ENCODE assay signal across 7 mouse cellular contexts in the genomic region with DNA sequence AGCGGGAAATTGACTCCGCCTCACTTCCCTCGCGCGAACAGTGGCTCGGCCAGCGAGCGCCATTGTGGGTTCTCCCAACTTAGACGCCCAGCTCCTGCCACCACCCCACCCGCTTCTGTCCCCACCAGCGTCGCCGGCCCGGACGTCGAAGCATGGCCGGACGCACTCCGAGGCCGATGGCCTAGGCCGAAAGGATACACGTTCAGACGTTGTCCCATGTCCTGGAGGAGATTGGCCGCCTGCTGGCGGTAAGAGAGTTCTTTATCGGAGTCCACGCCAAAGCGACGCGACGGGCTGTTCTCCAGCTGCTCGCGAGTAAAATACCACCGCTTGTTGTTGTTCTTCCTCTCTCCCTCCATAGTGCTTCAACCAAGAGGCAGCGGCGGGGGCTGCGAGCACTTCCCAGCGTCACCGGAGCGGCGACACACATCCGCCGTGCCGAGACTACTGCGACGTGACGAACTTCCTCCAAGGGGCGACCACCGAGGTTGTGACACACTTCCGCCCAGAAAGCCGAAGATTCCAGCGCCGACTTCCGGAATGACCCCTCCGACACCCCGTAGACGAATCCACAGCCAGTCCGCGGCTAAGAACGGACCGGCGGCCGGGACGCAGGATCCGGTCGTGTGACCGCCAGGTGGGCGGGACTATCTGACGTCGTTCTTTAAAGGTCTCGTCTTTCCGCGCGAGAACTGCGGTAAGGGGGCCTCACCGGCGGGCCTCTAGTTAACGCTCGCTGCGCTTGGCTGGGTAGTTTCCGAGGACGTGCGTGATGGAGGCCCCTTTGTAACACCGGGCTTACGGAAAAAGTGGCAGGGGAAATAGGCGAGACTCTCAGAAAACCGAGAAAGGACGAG. TPM values are rescaled to one million over a fixed set of nuclear protein-coding genes. Genes with fewer than 3 reads are reported as not detected.
A peak's percentile ranks its signal among the peaks of the same experiment; 100 is the strongest.
DNase-seq lines count a peak whose midpoint lies in the region; ATAC-seq lines count a peak whose summit lies in the region.

No protein-coding gene starts in this region.

- no peaks in the 10 kb centered on the region for H3K9me3 ChIP-seq in embryonic facial prominence, embryonic 12.5 days
- H3K9me3 ChIP-seq in limb, embryonic 11.5 days (ENCODE audit: control insufficient read depth, low read length), result no peaks in the 10 kb centered on the region
- no peaks in the 10 kb centered on the region for H3K9me3 ChIP-seq in midbrain, embryonic 14.5 days (ENCODE audit: control insufficient read depth, low read length)

- H3K36me3 ChIP-seq in embryonic facial prominence, embryonic 12.5 days, result peaks cover 18% of the 10 kb centered on the region
- H3K36me3 ChIP-seq in limb, embryonic 11.5 days (ENCODE audit: control insufficient read depth, insufficient read depth, low read length), result peaks cover 8% of the 10 kb centered on the region; the same call in 1 of the 2 replicates
- H3K36me3 ChIP-seq in midbrain, embryonic 14.5 days (ENCODE audit: control insufficient read depth, insufficient read depth, low read length), result peaks cover 5% of the 10 kb centered on the region

- WGBS in embryonic facial prominence, embryonic 12.5 days, result under 1% methylated on average over 88 of the region's 88 CpGs
- WGBS in limb, embryonic 11.5 days, result under 1% methylated on average over 83 of the region's 88 CpGs
- under 1% methylated on average over 88 of the region's 88 CpGs for WGBS in midbrain, embryonic 14.5 days

- peak overlapping the region; percentile 93 for H3K9ac ChIP-seq in embryonic facial prominence, embryonic 12.5 days
- peak overlapping the region; percentile 93 for H3K9ac ChIP-seq in limb, embryonic 11.5 days (ENCODE audit: low read length)
- peak overlapping the region; percentile 85 for H3K9ac ChIP-seq in midbrain, embryonic 14.5 days (replicated peaks; ENCODE audit: low read length)

- H3K27me3 ChIP-seq in embryonic facial prominence, embryonic 12.5 days, result no peaks in the 10 kb centered on the region
- no peaks in the 10 kb centered on the region for H3K27me3 ChIP-seq in limb, embryonic 11.5 days (ENCODE audit: control insufficient read depth, insufficient read depth, low read length)
- no peaks in the 10 kb centered on the region for H3K27me3 ChIP-seq in midbrain, embryonic 14.5 days (ENCODE audit: control insufficient read depth, insufficient read depth, low read length)

- peak; percentile 99 for DNase-seq in adrenal gland, postnatal 25 days
- DNase-seq in heart, adult 11 months, result peak; percentile 100
- peak; percentile 100 for DNase-seq in kidney, adult 18-20 months
- DNase-seq in limb, embryonic 11.5 days (ENCODE audit: low spot score), result peak; percentile 100
- peak; percentile 100 for DNase-seq in midbrain, embryonic 14.5 days
- peak; percentile 99 for DNase-seq in spleen, adult 18-20 months

- ATAC-seq in embryonic facial prominence, embryonic 12.5 days (ENCODE audit: insufficient number of reproducible peaks, insufficient read depth, low FRiP score, low TSS enrichment), result peak; percentile 94
- ATAC-seq in limb, embryonic 11.5 days (ENCODE audit: insufficient number of reproducible peaks, low FRiP score, low TSS enrichment, low read depth), result peak; percentile 97
- peak; percentile 97 for ATAC-seq in midbrain, embryonic 14.5 days (ENCODE audit: low FRiP score, low TSS enrichment)

- H3K27ac ChIP-seq in embryonic facial prominence, embryonic 12.5 days, result peak overlapping the region; percentile 95
- H3K27ac ChIP-seq in limb, embryonic 11.5 days (replicated peaks; ENCODE audit: low read depth, low read length), result peak overlapping the region; percentile 84
- H3K27ac ChIP-seq in midbrain, embryonic 14.5 days (replicated peaks; ENCODE audit: low read depth, low read length), result peak overlapping the region; percentile 91

- H3K4me3 ChIP-seq in embryonic facial prominence, embryonic 12.5 days, result peak overlapping the region; percentile 83
- H3K4me3 ChIP-seq in limb, embryonic 11.5 days (ENCODE audit: low read depth, low read length), result peak overlapping the region; percentile 94
- peak overlapping the region; percentile 96 for H3K4me3 ChIP-seq in midbrain, embryonic 14.5 days (replicated peaks; ENCODE audit: low read depth, low read length)

- peak overlapping the region; percentile 90 for H3K4me2 ChIP-seq in embryonic facial prominence, embryonic 12.5 days (replicated peaks)
- H3K4me2 ChIP-seq in limb, embryonic 11.5 days (ENCODE audit: low read depth, severe bottlenecking), result peak overlapping the region; percentile 80
- H3K4me2 ChIP-seq in midbrain, embryonic 14.5 days (ENCODE audit: low read length), result peak overlapping the region; percentile 96

- H3K4me1 ChIP-seq in embryonic facial prominence, embryonic 12.5 days, result peaks cover 23% of the 10 kb centered on the region
- H3K4me1 ChIP-seq in limb, embryonic 11.5 days (ENCODE audit: control insufficient read depth, insufficient read depth, low read length), result peaks cover 18% of the 10 kb centered on the region
- H3K4me1 ChIP-seq in midbrain, embryonic 14.5 days (ENCODE audit: control insufficient read depth, insufficient read depth, low read length), result peaks cover 29% of the 10 kb centered on the region

RNA-seq across cellular contexts. Expression of a gene that starts 3.2 kb away (rescaled TPM):
- 52.2 and 55.9 TPM in 2 replicates for total RNA-seq in adrenal gland, postnatal 25 days (2021)
- 58.0 and 58.9 TPM in 2 replicates for polyA plus RNA-seq in embryonic facial prominence, embryonic 12.5 days (2016; fragmentation: Nextera tagmentation; extraction: Ambion mirVana)
- 62.9 and 66.2 TPM in 2 replicates for polyA plus RNA-seq in limb, embryonic 11.5 days (2014; fragmentation: Nextera tagmentation; extraction: Ambion mirVana)
- 59.7 and 65.8 TPM in 2 replicates for polyA plus RNA-seq in midbrain, embryonic 14.5 days (2014; fragmentation: Nextera tagmentation; extraction: Ambion mirVana)

RNA-seq across cellular contexts. Expression of a gene that starts 3.3 kb away (rescaled TPM):
- not detected in 2 replicates for total RNA-seq in adrenal gland, postnatal 25 days (2021)
- polyA plus RNA-seq in embryonic facial prominence, embryonic 12.5 days (2016; fragmentation: Nextera tagmentation; extraction: Ambion mirVana), result not detected in 2 replicates
- 0.29 TPM in 1 of 2 replicates, not detected in the other for polyA plus RNA-seq in limb, embryonic 11.5 days (2014; fragmentation: Nextera tagmentation; extraction: Ambion mirVana)
- polyA plus RNA-seq in midbrain, embryonic 14.5 days (2014; fragmentation: Nextera tagmentation; extraction: Ambion mirVana), result 0.58 TPM in 1 of 2 replicates, not detected in the other

RNA-seq across cellular contexts. Expression of a gene that starts 33.4 kb away (rescaled TPM):
- 91.3 and 107 TPM in 2 replicates for total RNA-seq in adrenal gland, postnatal 25 days (2021)
- 175 and 177 TPM in 2 replicates for polyA plus RNA-seq in embryonic facial prominence, embryonic 12.5 days (2016; fragmentation: Nextera tagmentation; extraction: Ambion mirVana)
- polyA plus RNA-seq in limb, embryonic 11.5 days (2014; fragmentation: Nextera tagmentation; extraction: Ambion mirVana), result 152 and 156 TPM in 2 replicates
- 125 TPM in 2 replicates for polyA plus RNA-seq in midbrain, embryonic 14.5 days (2014; fragmentation: Nextera tagmentation; extraction: Ambion mirVana)

RNA-seq across cellular contexts. Expression of a gene that starts 42.4 kb away (rescaled TPM):
- 42.7 and 48.9 TPM in 2 replicates for total RNA-seq in adrenal gland, postnatal 25 days (2021)
- 18.7 and 22.2 TPM in 2 replicates for polyA plus RNA-seq in embryonic facial prominence, embryonic 12.5 days (2016; fragmentation: Nextera tagmentation; extraction: Ambion mirVana)
- polyA plus RNA-seq in limb, embryonic 11.5 days (2014; fragmentation: Nextera tagmentation; extraction: Ambion mirVana), result 16.2 and 18.9 TPM in 2 replicates
- polyA plus RNA-seq in midbrain, embryonic 14.5 days (2014; fragmentation: Nextera tagmentation; extraction: Ambion mirVana), result 9.6 and 12.2 TPM in 2 replicates

Comparison
In these comparisons a context has a peak if more than half of its experiments do, and no peak if none do; other contexts are left out.
1. Peak in every context shown above with its lines: DNase-seq, ATAC-seq, H3K4me3 ChIP-seq and H3K27ac ChIP-seq.